Mouse (Mus musculus) hindbrain, embryonic 14.5 days (tissue): ENCODE results near the gene Ptcd1. TPM values are rescaled to one million over a fixed set of nuclear protein-coding genes. Genes with fewer than 3 reads are reported as not detected.

ENCODE experiments used
- ATAC-seq: fragments of 200-750 bp; cut with Nextera tagmentation; 2 replicates; pipeline ENCODE4 v1.8.0; 2017; ENCODE audit warnings: moderate number of reproducible peaks, mild to moderate bottlenecking, moderate TSS enrichment, moderate library complexity; ENCODE audit not compliant: low FRiP score
- DNase-seq: peaks from one replicate; pipeline ENCODE4 v3.0.0-alpha.2; 2015; ENCODE audit warnings: low spot score
- H3K27ac ChIP-seq: fragments of 300-500 bp; sonication (generic); 2 replicates; pipeline ENCODE4 v1.5.1; 2014; ENCODE audit warnings: mild to moderate bottlenecking, moderate library complexity
- H3K27me3 ChIP-seq: fragments of 300-500 bp; sonication (generic); 2 replicates; pipeline ENCODE4 v1.6.1; 2014; ENCODE audit warnings: mild to moderate bottlenecking, low read length, mixed read lengths; ENCODE audit not compliant: control insufficient read depth, insufficient read depth
- H3K36me3 ChIP-seq: fragments of 300-500 bp; sonication (generic); replicated peaks from 2 replicates; pipeline ENCODE4 v1.6.1; 2014; ENCODE audit not compliant: control insufficient read depth, insufficient read depth
- H3K4me1 ChIP-seq: fragments of 300-500 bp; sonication (generic); replicated peaks from 2 replicates; pipeline ENCODE4 v1.6.1; 2014; ENCODE audit warnings: antibody characterized with exemption, low read length, mixed read lengths; ENCODE audit not compliant: control insufficient read depth, insufficient read depth
- H3K4me2 ChIP-seq: fragments of 300-500 bp; sonication (generic); replicated peaks from 2 replicates; pipeline ENCODE4 v1.6.1; 2014; ENCODE audit warnings: mild to moderate bottlenecking, moderate library complexity
- H3K4me3 ChIP-seq: fragments of 300-500 bp; sonication (generic); replicated peaks from 2 replicates; pipeline ENCODE4 v1.5.1; 2014; ENCODE audit warnings: mild to moderate bottlenecking, low read length
- H3K9ac ChIP-seq: fragments of 300-500 bp; sonication (generic); 2 replicates; pipeline ENCODE4 v1.6.1; 2014
- H3K9me3 ChIP-seq: fragments of 300-500 bp; sonication (generic); 2 replicates; pipeline ENCODE4 v1.6.1; 2016; ENCODE audit warnings: low read length; ENCODE audit not compliant: control insufficient read depth
- WGBS: fragments of 180-500 bp; shearing (Covaris S2); extraction: QIAGEN DNeasy Blood & Tissue Kit; methylation state at CpG from one replicate; pipeline ENCODE4 v1.1.7; 2014; 5-methylcytosine and 5-hydroxymethylcytosine counted together
- polyA plus RNA-seq: library from polyadenylated mRNA; unstranded; fragments of >200 nt; fragmentation: Nextera tagmentation; extraction: Ambion mirVana; gene quantifications from 2 replicates; pipeline ENCODE4 v1.2.1, GENCODE M21; 2014

Gene Ptcd1
- polyA plus RNA-seq, 1 experiment from 2014 or later, result 17.5 TPM

GRCm38 (mm10) chr5:145203936-145204691, 37.2 kb upstream of the Ptcd1 start, which contains the start of gene Zkscan5:
Gene Zkscan5, plus strand, starts transcription at chr5:145204562.
- ATAC-seq (peak; percentile 94), DNase-seq (peak; percentile 97)
- Histone ChIP-seq H3K36me3 (peaks cover 4% of the 10 kb centered on the region), H3K27ac (peak within 1 kb of the TSS; percentile 71), H3K9ac (peak within 1 kb of the TSS; percentile 58), H3K27me3 (no peaks in the 10 kb centered on the region), H3K9me3 (no peaks in the 10 kb centered on the region), H3K4me3 (peak within 1 kb of the TSS; percentile 51), H3K4me1 (peaks cover 24% of the 10 kb centered on the region), H3K4me2 (peak within 1 kb of the TSS; percentile 66)
- under 1% methylated on average over 22 of the region's 22 CpGs for WGBS

GRCm38 (mm10) chr5:145202446-145202845, 35.5 kb upstream of the Ptcd1 start:
- ATAC-seq, result no peak
- Histone ChIP-seq H3K36me3 (peaks cover 3% of the 10 kb centered on the region), H3K4me2 (no peak overlapping the region), H3K9ac (no peak overlapping the region), H3K27me3 (no peaks in the 10 kb centered on the region), H3K4me1 (peaks cover 24% of the 10 kb centered on the region), H3K27ac (no peak overlapping the region), H3K9me3 (no peaks in the 10 kb centered on the region), H3K4me3 (no peak overlapping the region)
- no peak for DNase-seq
- WGBS, result 50% methylated on average over 3 of the region's 3 CpGs

- Histone ChIP-seq H3K27me3 (no peaks in the 10 kb centered on the region), H3K4me2 (peak within 1 kb of the TSS; percentile 77), H3K4me3 (peak within 1 kb of the TSS; percentile 48), H3K9me3 (no peaks in the 10 kb centered on the region), H3K36me3 (peaks cover 9% of the 10 kb centered on the region), H3K4me1 (peaks cover 24% of the 10 kb centered on the region), H3K27ac (peak within 1 kb of the TSS; percentile 24; the same call in 1 of the 2 replicates), H3K9ac (peak within 1 kb of the TSS; percentile 72)
- ATAC-seq (peak; percentile 15; the same call in 1 of the 2 replicates), DNase-seq (peak; percentile 88)
- WGBS, result 2% methylated on average over 37 of the region's 37 CpGs
These were observed 34.5 kb upstream of the Ptcd1 start, which contains the start of gene Zkscan14 for GRCm38 (mm10) chr5:145201321-145201991. Gene Zkscan14, minus strand, starts transcription at chr5:145201868.

GRCm38 (mm10) chr5:145200387-145200786, 33.5 kb upstream of the Ptcd1 start:
- no peak overlapping the region for H3K9ac ChIP-seq
- peaks cover 17% of the 10 kb centered on the region for H3K4me1 ChIP-seq
- no peaks in the 10 kb centered on the region for H3K9me3 ChIP-seq
- no peaks in the 10 kb centered on the region for H3K27me3 ChIP-seq
- DNase-seq (no peak), ATAC-seq (no peak)
- WGBS, result 80% methylated on average over 7 of the region's 7 CpGs
- H3K27ac ChIP-seq, result no peak overlapping the region
- H3K36me3 ChIP-seq, result peaks cover 19% of the 10 kb centered on the region
- H3K4me3 ChIP-seq, result peak overlapping the region; percentile 48; the same call in 1 of the 2 replicates
- H3K4me2 ChIP-seq, result peak overlapping the region; percentile 77

- Histone ChIP-seq H3K9ac (peak within 1 kb of the TSS; percentile 93), H3K4me1 (peaks cover 18% of the 10 kb centered on the region), H3K4me3 (peak within 1 kb of the TSS; percentile 82), H3K27ac (peak within 1 kb of the TSS; percentile 88), H3K36me3 (peaks cover 47% of the 10 kb centered on the region), H3K27me3 (no peaks in the 10 kb centered on the region), H3K4me2 (peak within 1 kb of the TSS; percentile 74), H3K9me3 (no peaks in the 10 kb centered on the region)
- 89% methylated on average over 2 of the region's 2 CpGs for WGBS
- DNase-seq (no peak), ATAC-seq (no peak)
These were observed 25.1 kb upstream of the Ptcd1 start, which contains the start of gene Atp5j2 for GRCm38 (mm10) chr5:145191962-145192361. Gene Atp5j2, minus strand, starts transcription at chr5:145192062.

GRCm38 (mm10) chr5:145190875-145191798, 24.2 kb upstream of the Ptcd1 start:
- H3K4me2 ChIP-seq, result peak overlapping the region; percentile 74
- H3K9me3 ChIP-seq, result no peaks in the 10 kb centered on the region
- H3K27me3 ChIP-seq, result no peaks in the 10 kb centered on the region
- peak; percentile 93 for DNase-seq
- H3K4me3 ChIP-seq, result peak overlapping the region; percentile 82
- H3K36me3 ChIP-seq, result peaks cover 49% of the 10 kb centered on the region
- H3K4me1 ChIP-seq, result peaks cover 18% of the 10 kb centered on the region
- H3K27ac ChIP-seq, result peak overlapping the region; percentile 88
- WGBS, result under 1% methylated on average over 41 of the region's 41 CpGs
- ATAC-seq, result peak; percentile 90
- peak overlapping the region; percentile 93 for H3K9ac ChIP-seq

- H3K4me1 ChIP-seq, result peaks cover 18% of the 10 kb centered on the region
- H3K27ac ChIP-seq, result no peak overlapping the region
- peak overlapping the region; percentile 82 for H3K4me3 ChIP-seq
- no peak for ATAC-seq
- no peaks in the 10 kb centered on the region for H3K27me3 ChIP-seq
- no peaks in the 10 kb centered on the region for H3K9me3 ChIP-seq
- no peak for DNase-seq
- peak overlapping the region; percentile 74 for H3K4me2 ChIP-seq
- peaks cover 49% of the 10 kb centered on the region for H3K36me3 ChIP-seq
- WGBS, result 60% methylated on average over 5 of the region's 5 CpGs
- H3K9ac ChIP-seq, result peak overlapping the region; percentile 93
These were observed 23.5 kb upstream of the Ptcd1 start for GRCm38 (mm10) chr5:145190373-145190772.

GRCm38 (mm10) chr5:145189416-145189815, 22.5 kb upstream of the Ptcd1 start:
- H3K27ac ChIP-seq, result no peak overlapping the region
- no peaks in the 10 kb centered on the region for H3K9me3 ChIP-seq
- H3K4me1 ChIP-seq, result peaks cover 18% of the 10 kb centered on the region
- H3K27me3 ChIP-seq, result no peaks in the 10 kb centered on the region
- peaks cover 49% of the 10 kb centered on the region for H3K36me3 ChIP-seq
- ATAC-seq (no peak), DNase-seq (no peak)
- no peak overlapping the region for H3K4me2 ChIP-seq
- H3K9ac ChIP-seq, result no peak overlapping the region
- no peak overlapping the region for H3K4me3 ChIP-seq
- WGBS, result 99% methylated on average over 6 of the region's 6 CpGs
